Mouse (Mus musculus) forebrain, embryonic 14.5 days (tissue): ENCODE measurements at regions not wholly inside any gene's neighbourhood (a gene's known extent, or its start where the extent isn't known, plus 50 kb on each side); places are given as distances from the start of the nearest gene placed in this dataset.
A peak's percentile ranks its signal among the peaks of the same experiment; 100 is the strongest.

Experiments used
- ATAC-seq: fragments of 200-750 bp; cut with Nextera tagmentation; 2 replicates; pipeline ENCODE4 v1.8.0; 2017; ENCODE audit warnings: mild to moderate bottlenecking, moderate library complexity
- DNase-seq: peaks from one replicate; pipeline ENCODE4 v3.0.0-alpha.2; 2015; ENCODE audit warnings: low spot score
- H3K27ac ChIP-seq: fragments of 300-500 bp; sonication (generic); 2 replicates; pipeline ENCODE4 v1.5.1; 2014; ENCODE audit warnings: low read depth, mild to moderate bottlenecking, control low read depth, low read length, moderate library complexity
- H3K27me3 ChIP-seq: fragments of 300-500 bp; sonication (generic); replicated peaks from 2 replicates; pipeline ENCODE4 v1.6.1; 2014; ENCODE audit warnings: low read length, control low read depth, mixed read lengths; ENCODE audit not compliant: control insufficient read depth, insufficient read depth
- H3K36me3 ChIP-seq: fragments of 300-500 bp; sonication (generic); 2 replicates; pipeline ENCODE4 v1.6.1; 2014; ENCODE audit warnings: low read length, control low read depth; ENCODE audit not compliant: control insufficient read depth, insufficient read depth
- H3K4me1 ChIP-seq: fragments of 300-500 bp; sonication (generic); 2 replicates; pipeline ENCODE4 v1.6.1; 2014; ENCODE audit warnings: antibody characterized with exemption, low read length, control low read depth; ENCODE audit not compliant: control insufficient read depth, insufficient read depth
- H3K4me2 ChIP-seq: fragments of 300-500 bp; sonication (generic); 2 replicates; pipeline ENCODE4 v1.6.1; 2014; ENCODE audit warnings: mild to moderate bottlenecking, control low read depth, low read length
- H3K4me3 ChIP-seq: fragments of 300-500 bp; sonication (generic); 2 replicates; pipeline ENCODE4 v1.5.1; 2014; ENCODE audit warnings: low read depth, low read length, control low read depth
- H3K9ac ChIP-seq: fragments of 300-500 bp; sonication (generic); 2 replicates; pipeline ENCODE4 v1.6.1; 2014; ENCODE audit warnings: mild to moderate bottlenecking, low read length, control low read depth, moderate library complexity
- H3K9me3 ChIP-seq: fragments of 300-500 bp; sonication (generic); replicated peaks from 2 replicates; pipeline ENCODE4 v1.6.1; 2016; ENCODE audit warnings: low read length, control low read depth, mixed read lengths; ENCODE audit not compliant: control insufficient read depth
- WGBS: fragments of 180-500 bp; shearing (Covaris S2); extraction: QIAGEN DNeasy Blood & Tissue Kit; methylation state at CpG from one replicate; pipeline ENCODE4 v1.1.7; 2014; 5-methylcytosine and 5-hydroxymethylcytosine counted together

- DNase-seq = no peak
- H3K4me1 ChIP-seq = no peaks in the 10 kb centered on the region
Observed at GRCm38 (mm10) chr2:48414596-48415481, 399.1 kb upstream of the Acvr2a start.

GRCm38 (mm10) chr2:48416207-48416750 is 397.6 kb upstream of the Acvr2a start:
- no peak for DNase-seq
- WGBS = 92% methylated on average over 3 of the region's 3 CpGs
- Histone ChIP-seq H3K9ac (no peak overlapping the region), H3K4me3 (no peak overlapping the region), H3K4me2 (no peak overlapping the region), H3K9me3 (no peaks in the 10 kb centered on the region), H3K27ac (no peak overlapping the region), H3K27me3 (no peaks in the 10 kb centered on the region), H3K36me3 (no peaks in the 10 kb centered on the region), H3K4me1 (no peaks in the 10 kb centered on the region)
- ATAC-seq = no peak

More at GRCm38 (mm10) chr2:48414596-48415481, 399.1 kb upstream of the Acvr2a start:
- Histone ChIP-seq H3K27me3 (no peaks in the 10 kb centered on the region), H3K4me2 (no peak overlapping the region), H3K27ac (no peak overlapping the region), H3K9me3 (no peaks in the 10 kb centered on the region), H3K9ac (no peak overlapping the region), H3K4me3 (no peak overlapping the region), H3K36me3 (no peaks in the 10 kb centered on the region)
- ATAC-seq = no peak
- WGBS = 19% methylated on average over 10 of the region's 10 CpGs

- Histone ChIP-seq H3K9me3 (no peaks in the 10 kb centered on the region), H3K36me3 (no peaks in the 10 kb centered on the region), H3K9ac (no peak overlapping the region), H3K4me1 (no peaks in the 10 kb centered on the region), H3K4me3 (no peak overlapping the region), H3K4me2 (no peak overlapping the region), H3K27ac (no peak overlapping the region), H3K27me3 (no peaks in the 10 kb centered on the region)
- ATAC-seq (no peak), DNase-seq (no peak)
- 53% methylated on average over 4 of the region's 4 CpGs for WGBS
Observed at GRCm38 (mm10) chr2:48417000-48417596, 396.8 kb upstream of the Acvr2a start.

- Histone ChIP-seq H3K36me3 (no peaks in the 10 kb centered on the region), H3K4me2 (no peak overlapping the region), H3K9ac (no peak overlapping the region), H3K27me3 (0 out of 2 replicates have a peak, but pooled peaks cover 3% of the 10 kb centered on the region), H3K4me1 (peaks cover 20% of the 10 kb centered on the region), H3K4me3 (no peak overlapping the region), H3K9me3 (no peaks in the 10 kb centered on the region), H3K27ac (no peak overlapping the region)
- ATAC-seq (no peak), DNase-seq (no peak)
- WGBS = 87% methylated on average over 3 of the region's 3 CpGs
Observed at GRCm38 (mm10) chr2:48420791-48421190, 393.1 kb upstream of the Acvr2a start.

- H3K27me3 ChIP-seq = 0 out of 2 replicates have a peak, but pooled peaks cover 3% of the 10 kb centered on the region
- peak overlapping the region; percentile 45 for H3K27ac ChIP-seq
- DNase-seq = peak; percentile 80
- peaks cover 20% of the 10 kb centered on the region for H3K4me1 ChIP-seq
- H3K9ac ChIP-seq = 0 out of 2 replicates have a peak overlapping the region, but pooled peaks have one; percentile 0
- peak; percentile 80 for ATAC-seq
- 6% methylated on average over 9 of the region's 9 CpGs for WGBS
- H3K4me3 ChIP-seq = no peak overlapping the region
- peak overlapping the region; percentile 36 for H3K4me2 ChIP-seq
- no peaks in the 10 kb centered on the region for H3K36me3 ChIP-seq
- no peaks in the 10 kb centered on the region for H3K9me3 ChIP-seq
Observed at GRCm38 (mm10) chr2:48423861-48424442, 390.0 kb upstream of the Acvr2a start.

GRCm38 (mm10) chr2:48424562-48424961 is 389.3 kb upstream of the Acvr2a start:
- peaks cover 20% of the 10 kb centered on the region for H3K4me1 ChIP-seq
- H3K9me3 ChIP-seq = no peaks in the 10 kb centered on the region
- ATAC-seq = peak; percentile 22; the same call in 1 of the 2 replicates
- H3K27ac ChIP-seq = no peak overlapping the region
- DNase-seq = no peak
- H3K27me3 ChIP-seq = 0 out of 2 replicates have a peak, but pooled peaks cover 3% of the 10 kb centered on the region
- no peak overlapping the region for H3K9ac ChIP-seq
- 11% methylated on average over 9 of the region's 9 CpGs for WGBS
- no peaks in the 10 kb centered on the region for H3K36me3 ChIP-seq
- H3K4me2 ChIP-seq = peak overlapping the region; percentile 36
- H3K4me3 ChIP-seq = no peak overlapping the region

- DNase-seq = no peak
- ATAC-seq = no peak
- no peak overlapping the region for H3K4me3 ChIP-seq
- peaks cover 20% of the 10 kb centered on the region for H3K4me1 ChIP-seq
- WGBS = 12% methylated on average over 12 of the region's 12 CpGs
- H3K27ac ChIP-seq = no peak overlapping the region; the same call in 1 of the 2 replicates
- no peak overlapping the region for H3K9ac ChIP-seq
- H3K9me3 ChIP-seq = no peaks in the 10 kb centered on the region
- no peaks in the 10 kb centered on the region for H3K36me3 ChIP-seq
- H3K4me2 ChIP-seq = no peak overlapping the region
- H3K27me3 ChIP-seq = 0 out of 2 replicates have a peak, but pooled peaks cover 3% of the 10 kb centered on the region
Observed at GRCm38 (mm10) chr2:48425200-48426090, 388.5 kb upstream of the Acvr2a start.

- DNase-seq (no peak), ATAC-seq (no peak)
- Histone ChIP-seq H3K4me3 (no peak overlapping the region), H3K9ac (no peak overlapping the region), H3K4me2 (no peak overlapping the region), H3K4me1 (no peaks in the 10 kb centered on the region), H3K36me3 (no peaks in the 10 kb centered on the region), H3K27me3 (no peaks in the 10 kb centered on the region), H3K9me3 (no peaks in the 10 kb centered on the region), H3K27ac (no peak overlapping the region)
- WGBS = 94% methylated on average over 1 of the region's 1 CpGs
Observed at GRCm38 (mm10) chr2:48432545-48432944, 381.4 kb upstream of the Acvr2a start.
